Mouse (Mus musculus): Measurements from ENCODE around the gene Mdfi. TPM values are rescaled to one million over a fixed set of nuclear protein-coding genes. Genes with fewer than 3 reads are reported as not detected.

Mdfi gene
- 4.8 and 5.1 TPM in 2 replicates for polyA plus RNA-seq (2012; rRNA removed)

DNA sequence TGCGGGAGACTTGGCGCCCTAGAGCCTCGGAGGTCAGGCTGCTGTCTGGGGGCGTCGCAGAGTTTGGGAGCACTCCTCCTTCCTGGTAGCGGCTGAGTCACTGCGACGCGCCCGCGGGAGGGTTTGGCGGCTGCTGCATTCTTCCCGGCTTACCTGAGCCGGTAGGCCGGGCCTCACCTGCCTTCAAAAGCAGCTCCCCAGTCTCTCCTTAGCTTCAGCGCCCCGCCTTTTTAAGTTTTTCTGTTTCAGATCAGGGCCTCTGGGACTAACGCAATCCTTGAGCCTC lies at the start of gene Mdfi:
Mdfi (minus strand) TSS at position 210 of the 286 bp plus-strand sequence.

Other genes starting within 250 kb of the Mdfi start
- gene Bysl, start 223.2 kb downstream of the Mdfi start, polyA plus RNA-seq (2012; rRNA removed): 10.9 and 12.9 TPM in 2 replicates
- gene Med20, start 223.1 kb downstream of the Mdfi start, polyA plus RNA-seq (2012; rRNA removed): 21.0 and 24.1 TPM in 2 replicates
- 0.83 and 1.2 TPM in 2 replicates for gene Gm20517, start 223.1 kb downstream of the Mdfi start, polyA plus RNA-seq (2012; rRNA removed)
- gene Usp49, start 204.0 kb downstream of the Mdfi start, polyA plus RNA-seq (2012; rRNA removed): 6.2 and 7.2 TPM in 2 replicates
- gene Tomm6, start 146.3 kb downstream of the Mdfi start, polyA plus RNA-seq (2012; rRNA removed): 45.6 and 70.2 TPM in 2 replicates
- 2.4 and 2.6 TPM in 2 replicates for gene Frs3, start 145.7 kb downstream of the Mdfi start, polyA plus RNA-seq (2012; rRNA removed)
- gene Gm21981, start 140.2 kb downstream of the Mdfi start, polyA plus RNA-seq (2012; rRNA removed): 0.25 and 0.27 TPM in 2 replicates
- 0.15 TPM in 1 of 2 replicates, not detected in the other for gene Prickle4, start 140.0 kb downstream of the Mdfi start, polyA plus RNA-seq (2012; rRNA removed)
- not detected in 2 replicates for gene Pgc, start 107.8 kb downstream of the Mdfi start, polyA plus RNA-seq (2012; rRNA removed)
- 2.5 and 2.8 TPM in 2 replicates for gene Tfeb, start 97.7 kb downstream of the Mdfi start, polyA plus RNA-seq (2012; rRNA removed)
- gene Foxp4, start 90.0 kb upstream of the Mdfi start, polyA plus RNA-seq (2012; rRNA removed): 7.8 and 8.1 TPM in 2 replicates
- not detected in 2 replicates for gene 1700122O11Rik, start 203.6 kb upstream of the Mdfi start, polyA plus RNA-seq (2012; rRNA removed)

All from liver, embryonic 14 days (tissue).